Mouse (Mus musculus) ES-E14 (cell line): Measurements from ENCODE around the gene Smim24.

ENCODE experiments used
- CHD2 ChIP-seq: IDR thresholded peaks from 2 replicates; pipeline ENCODE4 v1.6.1; 2014; ENCODE audit warnings: mild to moderate bottlenecking, low read depth, low read length, inconsistent platforms
- HCFC1 ChIP-seq: IDR thresholded peaks from 2 replicates; pipeline ENCODE4 v1.6.1; 2012; ENCODE audit warnings: low read length, inconsistent platforms, borderline replicate concordance; ENCODE audit not compliant: insufficient read depth

GRCm38 (mm10) chr10:81382039-81382438, 10.8 kb upstream of the Smim24 start:
- no peak for TF ChIP-seq CHD2
- no peak for TF ChIP-seq HCFC1
